Mouse (Mus musculus): ENCODE data around the gene Olfr734.
A peak's percentile ranks its signal among the peaks of the same experiment; 100 is the strongest.

Gene Olfr734

GRCm38 (mm10) chr14:50326661-50327060 is at the start of gene Olfr734:
Gene Olfr734 (minus strand): TSS chr14:50326761.
- DNase-seq, result no peak

DNA sequence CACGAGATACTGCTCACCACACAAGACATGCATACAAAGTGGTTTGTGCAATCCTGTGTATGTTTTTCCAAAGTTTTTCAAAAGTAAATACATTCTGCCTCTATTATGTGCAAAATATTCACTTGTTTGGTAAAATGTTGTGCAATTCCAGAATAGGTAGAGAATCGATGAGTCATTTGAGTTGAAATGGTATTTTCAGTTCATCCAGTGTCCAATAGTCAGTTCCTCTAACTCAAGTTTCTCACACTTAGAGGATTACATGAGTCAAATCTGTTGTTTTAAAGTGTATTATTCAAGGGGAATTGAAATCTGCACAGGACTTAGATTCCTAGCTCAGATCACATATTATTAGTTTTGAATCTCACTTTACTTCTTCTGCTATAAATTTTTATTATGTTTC is 37.0 kb upstream of the Olfr734 start:
- no peak for DNase-seq

DNA sequence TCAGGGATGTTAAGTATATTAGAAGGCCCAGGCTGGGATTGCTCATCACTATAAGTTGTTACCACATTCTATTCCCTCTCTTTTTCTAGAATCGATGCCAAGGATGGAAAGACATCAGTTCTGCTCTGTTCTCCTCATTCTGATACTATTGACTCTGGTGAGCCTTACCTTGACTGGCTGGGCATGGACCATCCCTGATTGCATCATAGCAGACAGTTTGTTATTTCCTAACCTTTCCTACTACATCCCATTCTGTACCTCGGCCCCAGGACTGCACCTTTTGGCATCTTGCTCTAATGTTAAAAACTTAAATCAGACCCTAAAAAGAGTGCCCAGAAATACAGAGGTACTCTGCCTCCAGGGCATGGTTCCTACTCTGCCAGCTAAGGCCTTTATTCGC is 33.9 kb upstream of the Olfr734 start:
- DNase-seq, result no peak

DNA sequence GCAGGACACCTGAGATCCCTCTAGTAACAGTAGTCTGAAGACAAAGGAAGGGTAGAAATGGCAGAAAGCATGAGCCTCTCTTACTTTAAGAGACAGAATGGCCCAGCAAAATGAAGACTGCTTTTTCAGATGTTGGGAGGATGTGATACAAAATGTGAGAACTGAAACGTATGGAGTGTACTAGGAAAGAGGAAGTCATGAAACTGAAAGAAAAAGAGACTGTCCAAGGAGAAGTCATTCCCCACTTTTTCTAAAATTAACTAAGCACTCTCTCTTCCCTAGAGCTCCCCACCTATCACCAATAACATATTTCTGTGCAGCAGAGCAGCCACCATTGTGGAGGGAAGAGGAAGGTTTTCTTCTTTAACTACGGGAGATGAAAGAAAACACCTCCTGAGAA is 31.0 kb upstream of the Olfr734 start, which contains the start of gene Tlr11:
Tlr11 (plus strand) TSS at position 322 of the 400 bp plus-strand sequence.
- DNase-seq, result no peak

GRCm38 (mm10) chr14:50356725-50357124 is 30.2 kb upstream of the Olfr734 start:
- no peak for DNase-seq

DNA sequence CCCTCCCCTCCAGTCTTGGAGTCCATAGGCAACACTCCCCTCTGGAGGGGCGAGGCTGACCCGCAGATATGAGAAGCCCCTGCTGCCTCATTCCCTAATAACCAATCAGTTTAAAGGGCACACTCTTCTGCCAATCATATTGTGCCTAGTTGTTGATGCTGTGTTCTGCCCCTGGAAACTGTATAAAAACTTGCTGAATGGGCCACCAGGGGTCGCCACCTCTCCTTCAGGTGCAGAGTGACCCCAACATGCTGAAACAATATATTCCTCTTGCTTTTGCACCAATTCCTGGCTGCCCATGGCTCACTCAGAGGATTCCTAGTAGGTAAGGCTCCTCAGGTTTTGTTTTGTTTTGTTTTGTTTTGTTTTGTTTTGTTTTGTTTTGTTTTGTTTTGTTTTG is 25.9 kb upstream of the Olfr734 start:
- DNase-seq, result peak; percentile 21 to 36

DNA sequence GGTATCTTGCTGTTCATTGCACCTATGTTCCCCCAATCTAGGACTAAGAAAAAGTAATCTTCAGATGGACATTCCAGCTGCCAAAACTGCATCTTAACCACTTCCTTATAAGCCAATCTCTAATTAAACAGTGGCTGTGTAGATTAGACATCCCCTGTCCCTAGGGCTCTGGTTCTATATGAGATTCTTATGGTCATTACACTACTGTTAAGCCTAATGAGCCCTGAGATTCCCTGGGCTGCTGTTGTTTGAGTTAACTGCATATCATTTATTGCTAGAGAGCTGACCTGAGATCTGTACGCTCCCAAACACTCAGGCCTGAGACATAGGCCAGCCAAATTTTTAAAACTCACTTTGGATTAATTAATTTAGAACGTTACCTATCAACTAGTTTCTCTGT is 22.2 kb upstream of the Olfr734 start, which contains the start of gene Olfr735:
Olfr735 (minus strand) TSS at position 77 of the 400 bp plus-strand sequence.
- no peak for DNase-seq

DNA sequence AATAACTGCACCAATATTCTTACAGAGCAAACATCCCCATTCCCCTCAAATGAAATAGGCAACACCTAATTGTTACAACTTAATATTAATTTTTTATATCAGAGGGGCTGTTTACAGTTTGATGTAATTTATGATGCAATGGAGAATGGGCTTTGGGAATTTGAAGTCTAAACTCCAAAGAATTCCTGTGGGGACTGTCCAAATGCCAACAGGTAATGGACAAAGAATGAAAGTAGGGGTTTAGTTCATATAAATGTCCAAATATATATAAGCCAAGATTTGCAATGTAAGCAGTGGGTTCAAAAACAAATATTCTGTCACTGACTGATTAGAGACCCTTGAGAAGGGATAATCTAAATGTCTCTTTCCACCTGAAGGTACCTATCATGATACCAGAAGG is 25.1 kb downstream of the Olfr734 start, which contains the start of gene Olfr733:
Olfr733 (minus strand) TSS at position 101 of the 400 bp plus-strand sequence.
- DNase-seq, result no peak

DNA sequence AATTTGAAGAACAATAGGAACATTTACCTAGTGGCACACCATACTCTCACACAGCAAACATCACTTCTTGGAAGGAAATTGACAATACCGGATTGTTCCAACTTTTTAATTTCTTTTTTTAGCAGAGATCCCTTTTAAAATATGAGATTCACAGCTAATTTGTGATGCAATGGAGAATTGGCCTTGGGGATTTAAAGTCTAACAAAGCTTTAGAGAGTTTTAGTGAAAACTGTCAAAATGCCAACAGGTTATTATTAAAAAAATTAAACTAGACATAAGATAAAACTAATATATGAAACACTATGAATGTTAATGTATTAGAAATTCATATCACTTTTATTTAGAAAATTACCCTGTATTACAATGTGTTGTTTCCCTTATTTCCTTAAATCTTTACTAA is 42.5 kb downstream of the Olfr734 start, which contains the start of gene Olfr732:
Olfr732 (minus strand) TSS at position 101 of the 400 bp plus-strand sequence.
- DNase-seq, result no peak
